Mouse (Mus musculus) layer of hippocampus, adult 9-11 months (tissue): ENCODE results near the gene Psmb9.

ENCODE experiments used
- DNase-seq: peaks from one replicate; pipeline ENCODE4 v3.0.0; 2022

The Psmb9 gene

GRCm38 (mm10) chr17:34205021-34205745 lies 17.6 kb upstream of the Psmb9 start:
- peak; percentile 11 for DNase-seq

DNA sequence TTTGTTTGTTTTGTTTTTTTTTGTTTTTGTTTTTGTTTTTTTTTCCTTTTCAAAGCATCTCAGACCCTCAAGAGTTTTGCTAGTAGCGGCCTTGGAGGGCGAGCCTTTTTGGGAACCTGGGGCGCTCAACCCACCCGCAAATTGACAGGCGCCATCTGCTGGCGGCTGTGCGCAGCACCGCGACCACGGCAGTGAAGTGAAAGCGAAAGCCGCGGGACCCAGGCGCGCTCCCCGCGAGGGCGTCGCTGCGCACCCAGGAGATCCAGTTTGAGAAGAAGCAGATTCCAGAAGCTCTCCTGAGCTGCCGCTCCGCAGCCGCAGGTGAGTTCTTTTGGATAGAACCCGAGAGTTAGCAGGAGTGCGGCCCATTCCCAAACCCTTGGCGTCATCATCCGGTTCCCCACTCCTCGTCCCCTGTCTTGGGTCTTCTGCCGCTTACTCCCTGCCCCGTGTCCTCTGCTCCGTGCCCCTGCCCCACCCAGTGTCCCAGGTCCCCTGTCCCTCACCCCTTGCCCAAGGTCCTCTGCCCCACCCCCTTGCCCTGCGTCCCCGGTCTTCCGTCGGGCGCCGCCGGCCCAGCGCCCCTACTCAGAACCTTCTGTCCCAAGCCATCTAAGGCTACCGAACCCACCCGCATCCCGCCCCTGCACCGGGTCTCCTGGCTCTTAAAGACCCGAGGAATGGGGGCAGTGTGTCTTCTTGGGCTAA lies 16.9 kb upstream of the Psmb9 start:
- peak; percentile 82 for DNase-seq

DNA sequence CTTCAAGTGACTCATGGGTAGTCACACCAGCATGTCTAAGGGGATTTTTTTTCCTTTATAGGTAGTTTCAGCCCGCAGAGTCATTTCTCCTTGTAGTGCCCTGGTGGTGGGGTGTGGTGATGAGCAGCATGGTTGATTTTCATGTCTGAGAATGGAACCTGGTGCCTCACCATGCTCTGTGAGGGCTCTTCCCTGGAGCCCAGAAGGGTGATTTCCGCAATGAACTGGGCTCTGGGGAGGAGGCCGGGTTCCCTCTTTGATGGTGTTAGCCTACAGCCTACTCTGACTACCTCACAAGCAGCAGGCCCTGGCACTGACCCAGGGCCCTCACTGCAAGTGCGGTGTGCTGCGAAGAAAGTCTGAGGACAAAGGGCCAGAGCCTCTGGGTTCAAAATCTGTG lies 15.9 kb upstream of the Psmb9 start, which contains the start of gene Tap2:
Tap2 (plus strand) TSS at position 84 of the 400 bp plus-strand sequence.
- DNase-seq = no peak

DNA sequence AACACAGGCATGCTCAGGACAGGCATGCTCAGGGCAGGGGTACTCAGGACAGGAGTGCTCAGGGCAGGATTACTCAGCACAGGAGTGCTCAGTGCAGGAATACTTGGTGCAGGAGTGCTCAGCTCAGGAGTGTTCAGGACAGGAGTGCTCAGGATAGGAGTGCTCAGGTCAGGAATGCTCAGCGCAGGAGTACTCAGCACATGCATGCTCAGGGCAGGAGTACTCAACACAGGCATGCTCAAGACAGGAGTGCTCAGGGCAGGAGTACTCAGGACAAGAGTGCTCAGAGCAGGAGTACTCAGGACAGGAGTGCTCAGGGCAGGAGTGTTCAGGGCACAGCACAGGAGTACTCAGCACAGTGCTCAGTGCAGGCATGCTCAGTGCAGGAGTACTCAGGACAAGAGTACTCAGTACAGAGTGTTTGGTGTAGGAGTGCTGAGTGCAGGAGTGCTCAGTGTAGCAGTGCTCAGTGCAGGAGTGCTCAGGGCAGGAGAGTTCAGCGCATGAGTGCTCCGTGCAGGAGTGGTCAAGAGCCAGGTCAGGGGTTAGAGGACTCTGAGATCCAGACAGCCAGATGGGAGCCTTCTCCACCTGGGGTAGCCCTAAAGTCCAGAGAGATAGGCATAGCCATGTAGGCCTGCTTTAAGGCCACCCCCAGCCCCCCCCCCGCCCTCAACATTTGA lies 15.3 kb upstream of the Psmb9 start:
- no peak for DNase-seq

GRCm38 (mm10) chr17:34201506-34202055 lies 14.0 kb upstream of the Psmb9 start:
- no peak for DNase-seq

DNA sequence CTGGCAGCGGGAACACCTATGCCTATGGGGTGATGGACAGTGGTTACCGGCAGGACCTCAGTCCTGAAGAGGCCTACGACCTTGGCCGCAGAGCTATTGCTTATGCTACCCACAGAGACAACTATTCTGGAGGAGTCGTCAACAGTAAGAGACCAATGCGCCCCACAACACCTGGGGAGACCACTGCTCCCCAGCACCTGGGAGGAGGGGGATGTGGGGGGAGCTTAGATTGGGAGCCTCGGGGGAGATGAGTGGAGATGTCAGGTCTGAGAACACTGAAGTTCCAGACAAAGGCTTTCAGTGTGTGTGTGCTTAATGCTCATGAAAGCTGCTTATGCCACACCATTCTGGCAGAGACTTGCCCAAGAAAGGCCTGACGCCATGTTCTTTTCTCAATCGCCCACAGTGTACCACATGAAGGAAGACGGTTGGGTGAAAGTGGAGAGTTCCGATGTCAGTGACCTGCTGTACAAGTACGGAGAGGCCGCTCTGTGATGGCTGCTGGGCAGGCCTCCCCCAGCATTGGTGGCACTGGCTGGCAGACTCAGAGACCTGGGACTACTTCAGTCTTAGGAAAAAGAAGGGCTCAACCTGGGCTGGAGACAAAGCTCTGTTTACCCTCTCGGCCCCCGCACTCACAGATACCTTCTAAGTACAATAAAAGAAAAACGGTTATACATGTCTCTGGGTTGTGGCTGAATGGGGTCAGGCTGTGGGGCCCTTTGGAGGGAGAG lies 13.4 kb upstream of the Psmb9 start:
- no peak for DNase-seq

DNA sequence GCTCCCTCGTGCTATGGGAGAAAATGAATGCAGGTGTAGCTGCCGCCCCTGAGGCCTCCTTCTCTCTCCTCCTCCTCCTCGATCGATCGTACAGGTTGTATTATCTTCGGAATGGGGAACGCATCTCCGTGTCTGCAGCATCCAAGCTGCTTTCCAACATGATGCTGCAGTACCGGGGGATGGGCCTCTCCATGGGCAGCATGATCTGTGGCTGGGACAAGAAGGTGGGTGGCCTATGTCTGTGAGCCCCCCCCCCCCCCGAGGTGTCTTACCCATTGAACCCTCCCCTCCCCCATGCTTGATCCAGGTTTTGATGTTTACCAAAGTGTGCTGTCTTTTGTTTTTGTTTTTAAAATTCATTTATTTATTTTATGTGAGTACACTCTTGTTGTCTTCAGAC lies 12.5 kb upstream of the Psmb9 start:
- DNase-seq = no peak

- DNase-seq = no peak
Measured at GRCm38 (mm10) chr17:34199050-34199619, 11.6 kb upstream of the Psmb9 start.

DNA sequence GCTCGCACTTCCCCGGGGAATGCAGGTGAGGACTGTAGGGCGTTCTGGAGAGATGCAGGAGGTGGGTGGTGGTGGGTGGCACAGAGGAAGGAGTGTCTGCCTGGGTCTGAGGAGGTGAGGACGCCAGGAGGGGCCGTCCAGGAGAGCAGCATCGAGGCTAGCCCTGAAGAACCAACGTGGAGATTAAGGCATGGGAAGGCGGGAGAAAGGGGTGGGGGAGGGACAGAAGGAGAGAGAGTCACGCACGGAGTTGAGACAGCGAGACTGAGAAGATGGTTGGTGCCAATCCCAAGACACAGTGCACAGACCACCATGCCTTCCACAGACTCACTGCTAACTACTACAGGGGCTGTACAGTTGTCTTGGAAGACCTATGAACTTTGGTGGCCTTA lies 11.0 kb upstream of the Psmb9 start:
- no peak for DNase-seq

GRCm38 (mm10) chr17:34197904-34198520 lies 10.4 kb upstream of the Psmb9 start:
- peak; percentile 42 for DNase-seq

DNA sequence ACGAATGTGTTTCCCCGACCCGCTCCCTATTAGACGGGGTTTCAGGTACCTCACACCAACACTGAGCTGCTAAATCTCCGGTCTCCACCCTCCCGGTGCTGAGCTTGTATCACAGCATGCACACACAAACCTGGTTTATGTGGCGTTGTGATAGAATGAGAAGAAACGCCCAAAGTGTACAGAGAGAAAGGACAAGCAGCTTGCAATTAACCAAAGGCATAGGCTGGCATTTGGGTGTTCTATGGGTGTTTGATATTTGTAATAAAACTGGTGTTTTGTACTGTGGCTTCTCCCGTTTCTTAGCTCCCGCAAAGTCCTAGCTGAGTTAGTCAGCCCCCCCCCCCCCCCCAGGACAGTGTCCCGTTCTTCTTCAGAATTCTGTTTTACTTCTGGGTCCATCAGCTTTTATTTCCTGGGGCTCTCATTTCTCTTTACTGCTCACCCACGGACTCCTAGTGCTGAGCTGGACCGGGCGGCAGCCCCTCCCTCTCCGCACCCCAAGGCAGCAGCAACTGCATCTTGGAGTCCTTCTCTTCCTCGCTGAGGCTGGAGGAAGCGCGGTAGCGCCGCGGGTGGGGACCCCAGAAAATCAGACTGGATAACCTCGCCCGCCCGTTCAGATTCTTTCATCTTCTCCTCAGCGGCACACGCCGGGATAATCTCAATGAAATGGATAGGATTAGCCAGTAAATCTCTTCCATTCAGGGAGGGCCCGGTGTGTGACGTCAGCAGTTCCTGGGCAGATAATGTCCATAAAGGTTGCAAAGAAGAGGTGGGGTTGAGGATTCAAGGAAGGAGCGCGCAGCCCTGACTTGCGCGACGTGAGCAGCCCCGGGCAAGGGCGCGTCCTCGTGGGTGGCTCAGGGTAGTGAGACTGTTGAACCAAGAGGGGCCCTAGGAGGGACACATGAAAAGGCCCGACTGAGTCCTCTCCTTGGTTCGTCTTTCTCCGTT lies 9.7 kb upstream of the Psmb9 start, which contains the start of gene Psmb8:
Psmb8 (plus strand) TSS at position 781 of the 954 bp plus-strand sequence.
- DNase-seq = peak; percentile 90

GRCm38 (mm10) chr17:34196491-34196890 lies 8.9 kb upstream of the Psmb9 start:
- DNase-seq = no peak

DNA sequence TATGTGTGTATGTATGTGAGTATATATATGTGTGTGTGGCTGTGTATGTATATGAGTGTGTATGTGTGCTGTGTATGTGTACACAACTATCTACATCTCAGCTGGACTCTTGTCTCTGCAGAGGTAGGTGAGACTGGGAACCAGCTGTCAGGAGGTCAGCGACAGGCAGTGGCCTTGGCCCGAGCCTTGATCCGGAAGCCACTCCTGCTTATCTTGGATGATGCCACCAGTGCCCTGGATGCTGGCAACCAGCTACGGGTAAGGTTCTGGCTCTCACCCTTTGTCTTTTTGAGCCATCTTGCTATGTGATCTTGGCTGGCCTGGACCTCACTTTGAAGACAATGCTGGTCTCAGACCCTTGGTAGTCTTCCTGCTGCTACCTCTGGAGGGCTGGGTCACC lies 7.2 kb upstream of the Psmb9 start:
- no peak for DNase-seq

DNA sequence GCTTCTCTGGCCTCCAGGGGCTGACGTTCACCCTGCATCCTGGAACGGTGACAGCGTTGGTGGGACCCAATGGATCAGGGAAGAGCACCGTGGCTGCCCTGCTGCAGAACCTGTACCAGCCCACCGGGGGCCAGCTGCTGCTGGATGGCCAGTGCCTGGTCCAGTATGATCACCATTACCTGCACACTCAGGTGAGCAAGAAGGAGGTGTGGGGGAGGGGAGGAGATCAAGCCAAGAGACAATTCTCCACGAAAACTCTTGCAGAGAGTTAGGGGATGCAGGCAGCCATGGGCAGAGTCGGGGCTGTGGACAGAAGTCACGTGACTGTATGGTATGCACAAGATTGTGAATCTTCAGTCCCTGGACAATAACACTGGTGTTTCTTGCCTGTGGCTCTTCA lies 5.9 kb upstream of the Psmb9 start:
- no peak for DNase-seq

DNA sequence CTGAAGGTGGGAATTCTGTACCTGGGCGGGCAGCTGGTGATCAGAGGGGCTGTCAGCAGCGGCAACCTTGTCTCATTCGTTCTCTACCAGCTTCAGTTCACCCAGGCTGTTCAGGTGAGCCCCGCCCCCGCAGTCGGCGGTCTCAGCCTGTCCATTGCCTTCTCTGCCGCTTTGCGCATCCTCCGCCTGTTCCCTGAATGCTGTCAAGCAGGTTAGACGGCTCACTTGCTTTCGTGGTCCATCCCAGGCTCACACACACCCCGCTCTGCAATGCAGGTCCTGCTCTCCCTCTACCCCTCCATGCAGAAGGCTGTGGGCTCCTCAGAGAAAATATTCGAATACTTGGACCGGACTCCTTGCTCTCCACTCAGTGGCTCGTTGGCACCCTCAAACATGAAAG lies 5.3 kb upstream of the Psmb9 start:
- DNase-seq = no peak

DNA sequence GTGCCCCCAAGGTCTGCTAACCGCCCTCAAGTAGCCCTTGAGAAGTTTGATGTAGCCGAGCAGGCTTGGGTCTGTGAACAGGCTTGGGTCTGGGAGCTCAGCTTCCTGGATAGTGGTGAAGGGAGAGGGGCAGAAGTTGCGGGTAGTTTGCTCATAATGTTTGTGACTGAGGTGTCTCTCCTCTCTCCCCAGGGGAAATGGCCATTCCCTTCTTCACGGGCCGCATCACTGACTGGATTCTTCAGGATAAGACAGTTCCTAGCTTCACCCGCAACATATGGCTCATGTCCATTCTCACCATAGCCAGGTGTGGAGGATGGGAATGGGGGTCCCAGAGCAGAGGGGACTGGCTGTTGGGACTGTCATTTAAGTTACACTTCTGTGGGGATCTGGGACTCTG lies 1.4 kb upstream of the Psmb9 start:
- no peak for DNase-seq

DNA sequence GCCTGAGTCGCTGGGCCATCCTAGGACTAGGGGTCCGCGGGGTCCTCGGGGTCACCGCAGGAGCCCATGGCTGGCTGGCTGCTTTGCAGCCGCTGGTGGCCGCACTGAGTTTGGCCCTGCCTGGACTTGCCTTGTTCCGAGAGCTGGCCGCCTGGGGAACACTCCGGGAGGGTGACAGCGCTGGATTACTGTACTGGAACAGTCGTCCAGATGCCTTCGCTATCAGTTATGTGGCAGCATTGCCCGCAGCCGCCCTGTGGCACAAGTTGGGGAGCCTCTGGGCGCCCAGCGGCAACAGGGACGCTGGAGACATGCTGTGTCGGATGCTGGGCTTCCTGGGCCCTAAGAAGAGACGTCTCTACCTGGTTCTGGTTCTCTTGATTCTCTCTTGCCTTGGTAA lies 446 bp upstream of the Psmb9 start:
- no peak for DNase-seq

DNA sequence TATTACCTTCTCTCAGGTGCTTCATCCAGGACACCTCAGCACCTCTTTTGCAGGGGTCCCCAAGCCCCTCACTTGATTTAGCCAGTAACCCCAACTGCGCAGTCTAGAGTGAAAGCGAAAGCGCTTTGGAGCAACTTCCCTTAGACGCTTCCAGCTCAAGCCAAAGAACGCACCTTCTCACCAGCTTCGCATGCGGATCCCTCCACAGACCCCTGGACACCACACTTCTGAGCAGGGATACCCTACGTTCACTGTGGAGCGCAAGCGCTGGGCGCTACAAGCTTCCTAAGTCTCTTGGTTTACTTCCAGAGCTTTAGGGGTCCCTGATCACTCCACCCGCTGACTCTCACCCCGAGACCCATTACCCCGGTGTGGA lies 691 bp downstream of the Psmb9 start:
- DNase-seq = no peak

GRCm38 (mm10) chr17:34185526-34185925 lies 2.0 kb downstream of the Psmb9 start:
- no peak for DNase-seq

GRCm38 (mm10) chr17:34183564-34184219 lies 3.9 kb downstream of the Psmb9 start:
- no peak for DNase-seq
